Mouse (Mus musculus) liver, embryonic 14 days (tissue): ENCODE results near the gene Tfap2e. TPM values are rescaled to one million over a fixed set of nuclear protein-coding genes. Genes with fewer than 3 reads are reported as not detected.

ENCODE experiments used
- polyA plus RNA-seq: library from polyadenylated mRNA; depleted of rRNA; stranded (reverse); fragments of >200 nt; gene quantifications from 2 replicates; pipeline ENCODE4 v1.2.3, GENCODE M21; 2012; rRNA removed

Gene Tfap2e
- not detected in 2 replicates for polyA plus RNA-seq

DNA sequence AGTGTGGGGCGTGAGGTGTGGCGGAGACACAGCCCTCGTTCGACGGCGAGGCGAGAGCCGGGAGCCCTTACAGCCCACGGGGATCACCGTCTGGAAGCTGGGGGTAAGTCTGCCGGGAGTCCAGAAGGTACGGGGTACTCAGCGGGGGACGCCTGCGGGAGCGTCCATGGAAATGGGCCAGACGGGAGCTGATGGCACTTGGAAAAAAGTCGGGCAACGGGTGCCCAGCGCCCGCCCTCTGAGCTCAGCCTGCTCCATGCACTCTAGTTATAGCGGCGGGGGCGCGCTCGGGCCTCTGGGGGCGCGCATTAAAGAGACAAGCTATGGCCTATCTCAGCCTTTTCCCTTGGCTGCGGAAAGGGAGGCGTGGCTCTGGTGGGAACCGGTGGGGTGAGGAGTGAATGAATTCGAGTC, at the start of gene Tfap2e:
TSS of gene Tfap2e (minus strand) at position 240 of the 414 bp plus-strand sequence.

DNA sequence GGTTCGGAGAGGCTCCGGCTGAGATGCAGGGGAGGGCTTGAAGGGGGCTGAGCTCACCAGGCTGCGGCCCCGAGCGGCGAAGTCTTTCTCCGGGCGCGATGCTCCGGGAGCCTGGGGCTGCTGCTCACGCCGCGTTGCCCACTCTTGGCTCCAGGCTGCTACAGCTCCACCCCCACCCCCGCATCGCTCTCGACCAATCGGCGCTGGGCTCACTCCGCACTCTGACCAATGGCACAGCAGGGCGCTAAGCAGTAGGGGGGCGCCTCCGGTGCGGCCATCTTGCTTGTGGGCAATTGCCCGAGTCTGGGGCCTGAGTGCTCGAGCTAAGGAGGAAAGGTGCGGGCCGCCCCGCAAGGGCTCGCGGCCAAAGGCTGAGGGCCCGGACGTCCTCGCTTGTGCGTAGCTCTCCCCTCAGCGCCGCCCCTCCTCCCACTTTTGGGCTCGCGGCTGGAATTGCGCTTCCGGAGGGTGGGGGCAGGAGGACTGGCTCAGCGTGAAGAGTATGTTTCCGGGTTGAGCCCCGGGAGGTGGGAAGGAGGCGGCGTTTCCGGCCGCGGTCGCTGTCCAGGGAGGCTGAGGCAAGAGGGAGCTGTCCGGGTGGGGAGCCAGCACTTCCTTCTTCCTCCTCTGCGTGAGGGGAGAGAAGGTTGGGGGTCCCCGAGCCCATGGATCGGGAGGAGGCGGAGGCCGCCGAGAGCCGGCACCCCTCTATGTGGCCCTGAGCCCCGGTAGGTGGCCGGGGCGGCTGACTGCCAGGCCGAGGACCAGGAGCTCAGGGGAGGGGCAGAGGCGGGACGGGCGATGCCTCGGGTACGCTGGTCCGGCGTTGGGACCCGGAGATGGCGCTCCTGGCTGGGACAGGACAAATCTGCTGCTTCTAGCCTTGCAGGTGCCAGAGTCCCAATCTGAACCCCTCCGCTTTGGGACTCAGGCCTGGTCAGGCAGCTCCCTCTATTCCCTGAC, 17.5 kb upstream of the Tfap2e start, which contains the start of the genes Ncdn and AU040320:
TSS of gene Ncdn (minus strand) at position 171 of the 963 bp plus-strand sequence.
TSS of gene AU040320 (plus strand) at position 277 of the 963 bp plus-strand sequence.

GRCm38 (mm10) chr4:126677054-126678003, 58.7 kb downstream of the Tfap2e start, which contains the start of gene Psmb2:
Gene Psmb2, plus strand, starts transcription at chr4:126677630.

Other genes with a start within 250 kb of the Tfap2e start
- gene Ago4, start 202.8 kb downstream of the Tfap2e start, polyA plus RNA-seq = 0.14 and 0.20 TPM in 2 replicates
- gene Clspn, start 179.3 kb downstream of the Tfap2e start, polyA plus RNA-seq = 31.1 and 33.5 TPM in 2 replicates
- 0.52 and 0.54 TPM in 2 replicates for gene 5730409E04Rik, start 126.4 kb downstream of the Tfap2e start, polyA plus RNA-seq
- 130 and 146 TPM in 2 replicates for gene Psmb2, start 58.6 kb downstream of the Tfap2e start, polyA plus RNA-seq
- gene Ncdn, start 17.2 kb upstream of the Tfap2e start, polyA plus RNA-seq = 4.8 and 5.4 TPM in 2 replicates
- 5.0 and 5.2 TPM in 2 replicates for gene AU040320, start 17.3 kb upstream of the Tfap2e start, polyA plus RNA-seq
- 3.4 and 3.6 TPM in 2 replicates for gene Zmym4, start 231.9 kb upstream of the Tfap2e start, polyA plus RNA-seq